Mouse (Mus musculus) intestine, postnatal 0 days (tissue): ENCODE results near the gene Snupn. TPM values are rescaled to one million over a fixed set of nuclear protein-coding genes. Genes with fewer than 3 reads are reported as not detected.

Experiments
- ATAC-seq: fragments of 200-750 bp; cut with Nextera tagmentation; 2 replicates; pipeline ENCODE4 v1.8.0; 2017; ENCODE audit warnings: mild to moderate bottlenecking, moderate TSS enrichment, moderate library complexity
- H3K27ac ChIP-seq: fragments of 300-500 bp; sonication (generic); 2 replicates; pipeline ENCODE4 v1.5.1; 2014; ENCODE audit warnings: mild to moderate bottlenecking, low read depth, low read length, moderate library complexity
- H3K27me3 ChIP-seq: fragments of 300-500 bp; sonication (generic); replicated peaks from 2 replicates; pipeline ENCODE4 v1.6.1; 2014; ENCODE audit warnings: low read length, mixed read lengths; ENCODE audit not compliant: control insufficient read depth, insufficient read depth
- H3K36me3 ChIP-seq: fragments of 300-500 bp; sonication (generic); 2 replicates; pipeline ENCODE4 v1.6.1; 2014; ENCODE audit warnings: mild to moderate bottlenecking, moderate library complexity; ENCODE audit not compliant: control insufficient read depth, insufficient read depth
- H3K4me1 ChIP-seq: fragments of 300-500 bp; sonication (generic); replicated peaks from 2 replicates; pipeline ENCODE4 v1.6.1; 2014; ENCODE audit warnings: antibody characterized with exemption, low read length, mixed read lengths; ENCODE audit not compliant: control insufficient read depth, insufficient read depth
- H3K4me2 ChIP-seq: fragments of 300-500 bp; sonication (generic); replicated peaks from 2 replicates; pipeline ENCODE4 v1.6.1; 2014; ENCODE audit warnings: low read depth, mild to moderate bottlenecking, moderate library complexity
- H3K4me3 ChIP-seq: fragments of 300-500 bp; sonication (generic); 2 replicates; pipeline ENCODE4 v1.5.1; 2014; ENCODE audit warnings: low read depth, low read length
- H3K9ac ChIP-seq: fragments of 300-500 bp; sonication (generic); 2 replicates; pipeline ENCODE4 v1.6.1; 2014; ENCODE audit warnings: mild to moderate bottlenecking, low read depth, low read length
- H3K9me3 ChIP-seq: fragments of 300-500 bp; sonication (generic); 2 replicates; pipeline ENCODE4 v1.6.1; 2016; ENCODE audit warnings: mixed run types; ENCODE audit not compliant: control insufficient read depth
- CTCF ChIP-seq: sonication (generic); IDR thresholded peaks from 2 replicates; pipeline ENCODE4 v1.5.1; 2016; ENCODE audit warnings: low read depth, mild to moderate bottlenecking, control low read depth, antibody characterized with exemption, moderate library complexity
- WGBS: fragments of 180-500 bp; shearing (Covaris S2); extraction: QIAGEN DNeasy Blood & Tissue Kit; methylation state at CpG from one replicate; pipeline ENCODE4 v1.1.7; 2014; 5-methylcytosine and 5-hydroxymethylcytosine counted together
- polyA plus RNA-seq: library from polyadenylated mRNA; unstranded; fragments of >200 nt; fragmentation: Nextera tagmentation; extraction: Ambion mirVana; gene quantifications from 2 replicates; pipeline ENCODE4 v1.2.1, GENCODE M21; 2015

The Snupn gene
- polyA plus RNA-seq, 1 experiment from 2014 or later, result 5.9 TPM

DNA sequence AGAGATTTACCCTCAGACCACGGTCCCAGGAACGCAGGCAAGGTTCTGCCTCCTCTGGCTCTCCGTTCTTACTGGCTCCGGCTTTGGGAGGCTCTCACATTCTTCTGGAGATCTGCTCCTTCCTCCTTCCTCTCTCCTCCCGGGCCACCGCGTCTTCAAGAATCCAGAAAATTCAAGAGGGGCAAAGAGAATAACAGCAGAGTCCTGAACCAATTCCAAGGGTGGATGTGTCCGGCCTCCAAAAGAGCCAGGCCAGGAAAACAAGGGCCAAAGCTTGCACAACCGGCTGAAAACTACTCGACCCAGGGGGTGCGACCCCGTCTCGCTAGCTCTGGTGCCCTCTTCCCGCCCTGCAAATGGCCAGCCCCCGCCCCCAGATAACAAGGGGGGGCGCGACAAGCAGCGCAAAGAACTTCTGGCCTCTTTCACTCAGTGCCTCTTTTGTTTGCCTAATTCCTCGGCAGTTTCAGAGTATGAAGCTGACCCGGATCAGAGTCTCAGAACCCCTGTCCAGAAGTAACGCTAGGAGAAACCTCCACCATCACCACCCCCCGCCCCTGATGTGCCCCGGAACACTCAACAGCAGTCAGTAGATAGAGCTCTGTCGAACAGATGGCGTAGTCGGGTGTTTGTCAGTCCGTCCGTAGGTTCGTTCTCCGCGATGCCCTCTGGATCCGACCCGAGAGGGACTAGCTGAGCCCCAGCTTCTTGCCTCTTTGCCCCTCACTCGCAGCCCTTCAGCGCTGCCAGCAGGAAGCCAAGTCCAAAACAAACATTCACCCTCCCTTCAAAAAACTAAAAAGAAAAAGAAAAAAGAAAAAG, 23.3 kb upstream of the Snupn start:
- Histone ChIP-seq H3K4me1 (0 out of 2 replicates have a peak, but pooled peaks cover 4% of the 10 kb centered on the region), H3K4me2 (peak overlapping the region; percentile 81), H3K27ac (peak overlapping the region; percentile 79), H3K27me3 (peaks cover 15% of the 10 kb centered on the region), H3K9me3 (no peaks in the 10 kb centered on the region), H3K36me3 (peaks cover 5% of the 10 kb centered on the region; the same call in 1 of the 2 replicates), H3K9ac (peak overlapping the region; percentile 45), H3K4me3 (peak overlapping the region; percentile 59)
- 3% methylated on average over 35 of the region's 35 CpGs for WGBS
- ATAC-seq, result no peak
- TF ChIP-seq CTCF, result no peak

GRCm38 (mm10) chr9:56928041-56928811, 22.5 kb upstream of the Snupn start, which contains the start of gene Snx33:
TSS of gene Snx33 (minus strand) at chr9:56928371.
- H3K27me3 ChIP-seq, result peaks cover 15% of the 10 kb centered on the region
- peak; percentile 77 for ATAC-seq
- peak within 1 kb of the TSS; percentile 59 for H3K4me3 ChIP-seq
- H3K4me1 ChIP-seq, result 0 out of 2 replicates have a peak, but pooled peaks cover 4% of the 10 kb centered on the region
- H3K9ac ChIP-seq, result peak within 1 kb of the TSS; percentile 45
- under 1% methylated on average over 49 of the region's 50 CpGs for WGBS
- H3K9me3 ChIP-seq, result no peaks in the 10 kb centered on the region
- peaks cover 5% of the 10 kb centered on the region; the same call in 1 of the 2 replicates for H3K36me3 ChIP-seq
- TF ChIP-seq CTCF, result peak; percentile 83
- peak within 1 kb of the TSS; percentile 79 for H3K27ac ChIP-seq
- peak within 1 kb of the TSS; percentile 81 for H3K4me2 ChIP-seq

DNA sequence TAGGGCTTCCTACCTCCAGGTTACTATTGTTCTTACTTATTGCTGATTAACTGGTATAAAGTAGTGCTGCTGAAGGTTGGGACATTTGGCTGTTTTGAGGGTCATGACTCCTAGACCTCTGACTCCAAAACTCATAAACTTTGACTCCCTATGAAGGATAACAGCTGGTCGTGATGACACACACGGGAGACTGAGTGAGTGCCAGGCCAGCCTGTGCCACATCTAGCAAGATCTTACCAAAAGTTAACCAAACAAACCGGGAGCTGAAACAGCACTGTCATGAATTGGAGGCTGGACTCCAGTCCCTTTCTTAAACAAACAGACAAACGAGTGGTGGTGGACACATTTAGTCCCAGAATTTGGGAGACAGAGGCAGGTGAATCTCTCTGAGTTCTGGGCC, 21.2 kb upstream of the Snupn start:
- H3K9me3 ChIP-seq, result no peaks in the 10 kb centered on the region
- 33% methylated on average over 4 of the region's 4 CpGs for WGBS
- H3K27ac ChIP-seq, result no peak overlapping the region
- ATAC-seq, result no peak
- H3K27me3 ChIP-seq, result peaks cover 15% of the 10 kb centered on the region
- TF ChIP-seq CTCF, result no peak
- H3K4me3 ChIP-seq, result no peak overlapping the region
- peaks cover 5% of the 10 kb centered on the region; the same call in 1 of the 2 replicates for H3K36me3 ChIP-seq
- H3K4me2 ChIP-seq, result no peak overlapping the region
- H3K4me1 ChIP-seq, result 0 out of 2 replicates have a peak, but pooled peaks cover 4% of the 10 kb centered on the region
- H3K9ac ChIP-seq, result no peak overlapping the region

GRCm38 (mm10) chr9:56930556-56930955, 20.1 kb upstream of the Snupn start:
- no peak for ATAC-seq
- no peak for TF ChIP-seq CTCF

GRCm38 (mm10) chr9:56936861-56937222, 13.8 kb upstream of the Snupn start:
- WGBS, result 18% methylated on average over 6 of the region's 6 CpGs
- Histone ChIP-seq H3K9ac (no peak overlapping the region), H3K27ac (0 out of 2 replicates have a peak overlapping the region, but pooled peaks have one; percentile 88)

More at GRCm38 (mm10) chr9:56930556-56930955, 20.1 kb upstream of the Snupn start:
- no peak overlapping the region for H3K27ac ChIP-seq
- peaks cover 5% of the 10 kb centered on the region; the same call in 1 of the 2 replicates for H3K36me3 ChIP-seq
- H3K4me2 ChIP-seq, result no peak overlapping the region
- H3K9ac ChIP-seq, result no peak overlapping the region
- H3K9me3 ChIP-seq, result no peaks in the 10 kb centered on the region
- H3K27me3 ChIP-seq, result peaks cover 15% of the 10 kb centered on the region
- H3K4me3 ChIP-seq, result no peak overlapping the region
- 50% methylated on average over 1 of the region's 1 CpGs for WGBS
- H3K4me1 ChIP-seq, result 0 out of 2 replicates have a peak, but pooled peaks cover 4% of the 10 kb centered on the region

More at GRCm38 (mm10) chr9:56936861-56937222, 13.8 kb upstream of the Snupn start:
- peak; percentile 35 for ATAC-seq
- Histone ChIP-seq H3K4me3 (peak overlapping the region; percentile 70), H3K9me3 (no peaks in the 10 kb centered on the region), H3K27me3 (no peaks in the 10 kb centered on the region; the same call in 1 of the 2 replicates), H3K4me1 (no peaks in the 10 kb centered on the region), H3K4me2 (peak overlapping the region; percentile 85), H3K36me3 (no peaks in the 10 kb centered on the region)
- TF ChIP-seq CTCF, result no peak
